Mouse (Mus musculus) kidney, postnatal 25 days (tissue): ENCODE measurements at regions not wholly inside any gene's neighbourhood (a gene's known extent, or its start where the extent isn't known, plus 50 kb on each side); places are given as distances from the start of the nearest gene placed in this dataset.

Experiments
- DNase-seq, 2 experiments: peaks; one replicate each; pipeline ENCODE4 v3.0.0; 2021; ENCODE audit warnings: mixed read lengths in 2 of 2

DNA sequence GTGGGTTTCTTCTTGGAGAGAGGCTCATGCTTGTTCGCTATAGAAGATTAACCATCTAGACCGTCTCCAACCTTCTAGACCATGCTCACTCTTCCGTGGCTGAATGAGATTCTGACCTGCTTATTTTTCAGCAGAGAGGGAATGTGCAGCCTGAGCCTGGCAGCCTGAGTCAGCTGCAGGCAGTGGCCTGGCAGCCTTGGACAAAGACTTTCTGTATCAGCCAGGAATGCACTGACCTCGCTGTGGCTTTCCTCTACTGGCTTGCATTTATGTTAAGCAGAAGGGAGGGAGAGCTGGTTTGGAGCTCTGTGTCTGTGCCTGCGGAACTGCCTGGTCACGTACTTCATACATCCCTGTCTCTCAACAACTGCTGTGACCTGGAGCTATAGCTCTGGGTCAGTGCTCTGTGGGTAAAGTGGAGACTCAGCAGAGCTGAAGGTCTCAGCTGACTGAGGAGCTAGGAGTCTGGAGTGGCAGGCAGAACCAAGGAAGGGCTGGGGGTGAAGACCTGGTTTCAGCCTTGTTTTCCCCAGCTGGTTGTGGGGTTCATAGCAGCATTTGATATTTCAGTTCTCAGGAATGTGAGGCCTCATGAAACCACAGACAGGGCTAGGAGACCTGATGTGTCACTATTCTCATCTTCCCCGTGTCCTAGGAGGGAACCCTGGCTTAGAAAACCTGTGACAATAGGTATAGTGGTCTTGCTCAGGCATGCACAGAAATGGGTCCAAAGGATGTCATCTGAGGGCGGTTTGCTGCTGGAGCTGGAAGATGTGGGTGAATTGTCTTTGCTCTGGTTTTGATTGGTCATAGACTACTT lies 207.2 kb upstream of the Ncam1 start:
- peak; percentile 49 to 68 for DNase-seq

DNA sequence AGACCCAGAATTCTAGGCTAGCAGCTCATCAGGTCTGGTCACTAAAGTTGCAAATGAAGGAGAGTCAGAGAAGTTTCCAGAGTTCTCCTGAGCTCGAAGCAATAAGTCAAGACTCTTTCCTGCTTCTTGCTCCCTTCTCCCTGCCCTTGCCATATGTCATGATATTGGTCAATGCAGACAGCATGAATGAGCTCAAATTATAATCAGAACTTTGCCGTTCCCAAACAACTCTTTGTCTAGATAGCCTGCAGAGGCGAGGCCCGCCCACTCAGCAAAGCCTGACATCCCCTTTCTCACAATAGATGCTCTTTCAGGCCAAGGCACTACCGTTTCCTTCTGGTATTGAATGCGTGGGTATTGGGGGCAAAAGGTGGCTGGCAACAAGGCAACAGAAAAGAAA lies 204.0 kb upstream of the Ncam1 start:
- DNase-seq, result no peak

DNA sequence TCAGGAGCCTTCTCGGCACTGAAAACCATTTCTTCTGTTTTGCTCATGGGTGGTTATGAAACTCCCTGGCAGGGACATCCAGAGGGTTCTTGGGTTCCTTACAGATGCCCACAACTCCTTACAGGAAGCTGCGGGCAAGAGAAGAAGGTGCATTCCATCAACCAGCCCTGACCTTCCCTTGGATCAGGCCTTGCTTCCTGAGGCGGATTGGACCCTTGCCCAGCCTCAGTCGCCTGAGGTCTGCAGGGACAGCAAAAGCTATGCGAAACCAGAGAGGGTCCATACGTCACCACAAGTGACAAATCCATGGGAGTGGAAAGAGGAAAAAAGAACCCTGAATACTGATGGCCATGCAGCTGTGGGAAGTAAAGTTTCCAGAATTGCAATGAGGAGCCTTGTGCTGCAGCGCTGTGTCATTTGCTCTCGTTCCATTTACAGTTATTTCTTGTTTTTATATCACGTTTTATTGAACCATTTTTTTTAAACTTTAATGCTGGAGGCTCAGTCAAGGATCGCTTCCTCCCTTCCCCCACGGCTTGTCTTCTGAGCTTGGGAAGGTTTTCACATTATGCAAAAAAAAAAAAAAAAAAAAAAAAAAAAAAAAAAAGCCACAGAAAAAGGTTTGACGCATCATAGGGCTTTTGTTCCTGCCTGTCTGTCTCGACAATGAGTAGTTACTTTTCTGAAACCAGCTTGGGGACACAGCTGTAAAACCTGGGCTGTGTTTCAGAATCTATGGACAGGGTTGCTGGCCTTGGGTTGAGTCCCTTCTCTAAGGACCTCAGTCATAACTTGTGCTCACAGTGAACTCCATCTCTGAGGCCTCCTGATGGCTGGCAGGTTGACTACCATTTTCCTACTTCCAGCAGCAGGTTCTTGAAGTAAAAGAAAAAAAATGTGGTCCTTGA lies 202.0 kb upstream of the Ncam1 start:
- DNase-seq, result peak; percentile 69 to 79

DNA sequence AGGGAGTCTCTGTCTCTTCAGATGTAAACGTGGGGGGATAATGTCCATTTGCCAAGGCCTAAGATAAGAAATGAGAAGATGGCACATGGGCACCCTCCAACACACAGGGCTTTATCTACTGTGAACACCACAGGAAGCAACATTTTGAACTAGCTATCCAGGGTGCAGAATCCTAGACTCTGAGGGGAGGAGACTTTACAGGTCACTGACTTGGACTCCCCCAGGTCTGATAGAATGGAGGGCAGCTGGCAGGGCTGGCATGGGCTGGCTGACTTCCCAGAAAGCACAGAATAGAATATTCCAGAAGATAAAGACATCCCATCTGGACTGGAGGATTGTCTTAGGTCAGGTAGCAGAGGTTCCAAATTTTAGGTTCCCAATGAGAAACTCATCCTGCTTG lies 201.2 kb upstream of the Ncam1 start:
- peak; percentile 83 to 85 for DNase-seq

DNA sequence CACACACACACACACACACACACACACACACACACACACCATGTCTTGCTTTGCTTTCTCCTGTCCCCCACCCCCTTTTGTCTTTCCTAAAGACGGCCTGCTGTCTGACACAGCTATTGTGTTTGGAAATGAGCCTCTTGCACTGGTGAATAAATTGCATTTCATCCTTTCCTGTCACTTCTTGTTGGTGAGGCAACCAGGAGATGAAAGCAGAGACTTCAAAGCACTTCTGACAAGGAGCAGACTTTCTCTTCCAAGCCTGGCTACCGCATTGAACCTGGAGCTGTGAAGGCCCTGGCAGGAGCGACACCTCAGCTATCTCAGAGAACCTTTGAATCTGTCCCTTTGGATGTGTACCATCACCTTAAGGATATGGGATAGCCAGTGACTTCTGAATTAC lies 199.4 kb upstream of the Ncam1 start:
- DNase-seq, result no peak

DNA sequence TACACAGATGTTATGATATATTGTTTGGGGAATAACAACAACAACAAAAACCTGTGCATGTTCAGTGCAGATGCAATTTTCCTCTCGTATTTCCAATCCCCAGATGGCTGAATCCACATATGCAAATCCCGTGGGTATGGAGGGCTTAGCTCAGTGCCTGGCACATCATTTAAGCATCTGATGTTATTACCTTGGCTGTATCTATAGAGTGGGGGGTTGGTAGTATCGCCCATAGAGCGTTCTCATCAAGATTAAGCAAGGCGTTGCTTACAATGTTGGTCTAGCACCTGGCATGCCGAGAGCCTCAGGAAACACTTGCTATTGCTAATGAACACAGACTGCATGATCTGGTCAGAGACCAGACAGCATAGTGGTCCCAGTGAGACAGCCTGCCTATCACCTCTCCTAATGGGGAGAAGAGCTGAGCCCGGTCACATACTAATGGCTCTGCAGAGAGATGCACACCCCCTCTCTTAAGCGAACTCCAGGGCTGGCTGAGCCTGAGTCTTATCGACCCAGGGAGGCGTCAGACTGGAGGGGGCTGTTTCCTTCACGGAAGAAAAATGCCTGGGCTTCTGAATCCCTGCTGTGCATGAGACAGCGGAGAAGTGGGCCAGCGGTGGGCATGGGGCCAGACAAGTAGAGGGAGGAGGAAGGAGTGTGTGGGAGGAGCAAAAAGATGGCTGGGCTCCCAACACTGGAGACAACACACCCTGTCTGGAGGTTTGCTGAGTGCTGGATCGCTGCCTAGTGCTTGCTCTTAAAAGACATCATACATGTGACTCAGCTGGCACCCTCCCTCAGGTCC lies 190.9 kb upstream of the Ncam1 start:
- peak; percentile 93 for DNase-seq

DNA sequence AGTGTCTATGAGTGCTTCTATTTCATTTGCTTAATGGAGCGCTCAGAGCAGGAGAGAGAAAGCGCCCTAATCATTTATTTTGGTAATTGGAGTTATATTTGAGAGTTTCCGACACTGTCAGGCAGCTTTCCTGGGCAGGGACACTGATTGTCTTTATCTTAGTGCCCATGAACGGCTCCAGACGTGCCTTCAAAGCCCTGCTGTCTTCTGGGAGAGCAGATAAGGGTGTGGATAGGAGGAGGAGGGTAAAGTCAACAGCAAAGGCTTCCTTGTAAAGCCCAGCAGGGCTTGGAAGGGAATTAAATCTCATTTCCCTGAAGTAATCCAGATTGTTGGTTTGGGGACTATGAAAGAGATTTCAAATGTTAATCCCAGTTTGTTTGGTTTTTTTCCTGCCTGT lies 189.3 kb upstream of the Ncam1 start:
- DNase-seq, result no peak

DNA sequence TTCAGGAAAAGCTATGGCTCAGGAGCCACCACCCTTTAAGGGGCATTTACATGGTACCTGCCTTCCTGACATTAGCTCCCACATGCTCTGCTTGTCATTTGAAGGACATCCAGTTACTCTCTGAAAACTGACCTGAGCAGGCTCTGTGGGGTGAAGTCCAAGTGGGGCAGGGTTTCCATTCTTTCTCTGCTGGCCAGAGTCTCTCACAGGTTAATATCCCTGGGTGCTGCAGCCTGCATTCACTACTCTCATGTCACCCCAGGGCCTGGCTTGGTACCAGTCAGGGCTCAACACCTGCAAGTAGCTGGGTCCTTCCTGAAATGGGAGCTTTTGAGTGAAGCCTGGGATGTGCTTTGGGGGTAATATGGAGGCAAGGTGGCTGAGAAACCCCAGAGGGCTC lies 188.8 kb upstream of the Ncam1 start:
- DNase-seq, result peak; percentile 52 to 78

DNA sequence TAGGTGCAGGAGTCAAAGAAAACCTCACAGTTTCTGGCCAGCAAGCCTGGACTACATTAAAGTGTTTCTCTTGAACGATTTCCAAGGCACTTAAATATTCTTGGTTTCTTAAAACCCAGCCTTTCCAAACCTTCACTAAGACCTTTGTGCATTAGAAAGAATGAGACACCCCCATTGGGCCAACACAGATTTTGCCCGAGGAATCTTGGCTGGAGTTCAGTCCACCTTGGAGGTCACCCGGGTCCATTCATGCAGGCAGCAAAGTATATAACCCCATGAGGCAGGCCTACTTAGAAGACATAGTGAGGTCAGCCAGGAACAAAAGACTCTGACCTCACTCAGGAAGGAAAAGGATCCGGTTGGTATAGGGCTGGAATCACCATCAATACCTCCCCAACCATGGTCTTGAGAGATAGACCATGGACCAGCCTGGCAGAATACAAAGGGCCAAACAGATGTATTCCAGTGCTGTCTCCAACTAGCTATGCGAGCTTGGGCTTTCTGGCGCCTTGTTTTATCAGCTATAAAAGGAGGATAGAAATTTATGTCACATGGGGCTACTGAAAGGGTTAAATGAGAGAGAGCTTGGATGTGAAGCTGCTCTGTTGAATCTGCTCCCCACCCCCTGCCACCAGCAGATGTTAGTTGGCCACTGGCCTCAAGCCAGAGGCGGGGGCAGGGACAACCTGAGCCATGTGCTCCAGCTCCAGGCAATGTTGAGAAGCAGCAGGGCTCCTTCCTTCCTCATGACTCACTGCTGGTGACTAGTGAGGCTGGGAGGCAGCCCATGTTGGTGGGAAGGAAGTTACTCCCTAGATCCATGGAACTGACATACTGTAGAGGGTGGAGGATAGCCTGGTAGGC lies 181.9 kb upstream of the Ncam1 start:
- DNase-seq, result peak; percentile 66 to 79

DNA sequence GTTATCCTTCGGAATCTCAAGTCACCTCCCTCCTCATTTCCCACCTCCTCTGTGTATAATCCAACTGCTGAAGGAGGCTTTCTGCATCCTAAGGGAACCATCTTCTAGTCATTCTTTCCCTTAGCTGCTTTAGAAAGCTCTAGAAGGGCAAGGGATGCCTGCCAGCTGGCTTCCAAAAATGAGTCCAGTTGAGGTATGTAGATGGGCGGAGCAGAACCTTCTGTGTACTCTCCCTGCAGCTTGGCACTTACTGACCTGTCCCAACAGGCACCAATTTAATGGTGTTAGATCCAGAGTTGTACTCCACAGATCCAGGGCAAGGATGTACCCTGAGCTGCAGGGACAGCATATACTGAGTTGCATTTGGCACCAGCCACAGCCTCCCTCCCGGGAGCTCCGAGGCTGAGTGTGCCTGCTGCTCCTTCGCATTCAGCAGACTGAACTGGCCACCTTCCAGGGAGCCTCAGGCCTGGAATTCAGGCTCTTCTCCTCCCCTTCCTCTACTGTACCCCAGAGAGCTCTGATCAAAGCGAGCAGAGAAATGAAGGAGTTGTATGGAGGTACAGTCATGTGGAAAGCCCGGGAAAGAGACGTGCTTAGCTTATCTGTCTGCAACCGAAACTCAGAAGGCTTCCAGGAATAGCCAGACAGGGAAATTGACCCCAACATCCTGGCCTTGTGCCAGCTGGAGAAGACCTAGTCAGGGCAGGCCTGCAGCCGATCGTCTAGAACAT lies 177.4 kb upstream of the Ncam1 start:
- peak; percentile 81 to 84 for DNase-seq

DNA sequence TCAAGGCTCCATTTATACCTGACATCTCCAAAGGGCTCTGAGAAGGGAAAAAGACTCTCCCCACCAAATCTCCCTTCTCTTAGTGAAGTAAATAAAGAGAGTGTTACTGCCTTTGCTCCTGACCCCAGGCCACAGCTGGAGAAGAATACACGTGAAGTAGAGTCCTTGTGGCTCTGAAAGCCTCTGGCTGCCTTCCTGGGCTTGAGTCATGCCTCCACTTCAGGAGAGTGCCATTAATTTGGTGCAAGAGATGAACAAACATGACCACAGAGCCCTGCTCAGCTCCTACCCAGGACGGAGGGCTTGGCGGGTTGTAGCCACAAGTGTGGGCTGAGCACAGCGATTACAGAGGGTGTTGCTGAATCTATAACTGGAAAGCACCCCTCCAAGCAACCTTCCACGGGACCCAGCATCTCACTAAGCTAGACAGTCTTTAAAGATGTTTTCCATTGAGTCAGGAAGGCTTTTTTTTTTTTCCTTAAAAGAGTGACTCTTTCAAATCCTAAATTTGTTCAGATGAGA lies 175.3 kb upstream of the Ncam1 start:
- DNase-seq, result no peak

DNA sequence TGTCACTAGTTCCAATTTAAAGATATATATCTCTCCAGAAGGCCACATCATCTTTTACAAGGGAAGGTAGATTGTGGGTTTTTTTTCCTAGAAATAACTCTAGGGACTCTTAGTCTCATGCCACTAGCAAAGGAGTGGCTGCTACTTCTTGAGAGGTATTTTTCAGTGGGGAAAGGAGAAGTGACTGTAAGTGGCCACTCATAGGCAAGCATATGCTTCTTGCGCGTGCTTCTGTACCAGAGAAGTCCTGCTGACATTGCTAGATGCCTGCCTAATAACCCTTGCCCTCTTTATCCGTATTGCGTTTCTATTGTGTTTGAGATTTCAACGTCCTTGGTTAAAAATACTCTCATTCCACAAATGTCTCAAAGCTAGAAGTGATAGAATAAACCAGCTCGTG lies 170.7 kb upstream of the Ncam1 start:
- DNase-seq, result no peak

DNA sequence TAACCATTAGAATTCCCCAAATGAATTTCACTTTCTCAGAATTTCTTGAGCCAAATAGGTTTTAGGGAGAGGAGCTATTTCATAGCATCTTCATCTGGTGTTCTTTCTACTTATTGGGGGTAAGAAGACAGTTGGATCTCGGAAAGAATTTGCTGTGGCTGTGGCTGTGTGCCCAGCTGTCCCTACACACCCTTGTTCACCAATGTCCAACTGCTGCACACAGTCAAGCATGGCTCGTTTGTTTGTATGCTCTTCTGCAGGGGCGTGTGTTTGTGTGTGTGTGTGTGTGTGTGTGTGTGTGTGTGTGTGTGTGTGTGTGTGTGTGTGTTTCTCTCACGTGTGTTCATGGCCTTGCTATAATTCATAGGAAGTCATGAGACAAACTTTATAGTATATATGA lies 165.9 kb upstream of the Ncam1 start:
- DNase-seq, result no peak

DNA sequence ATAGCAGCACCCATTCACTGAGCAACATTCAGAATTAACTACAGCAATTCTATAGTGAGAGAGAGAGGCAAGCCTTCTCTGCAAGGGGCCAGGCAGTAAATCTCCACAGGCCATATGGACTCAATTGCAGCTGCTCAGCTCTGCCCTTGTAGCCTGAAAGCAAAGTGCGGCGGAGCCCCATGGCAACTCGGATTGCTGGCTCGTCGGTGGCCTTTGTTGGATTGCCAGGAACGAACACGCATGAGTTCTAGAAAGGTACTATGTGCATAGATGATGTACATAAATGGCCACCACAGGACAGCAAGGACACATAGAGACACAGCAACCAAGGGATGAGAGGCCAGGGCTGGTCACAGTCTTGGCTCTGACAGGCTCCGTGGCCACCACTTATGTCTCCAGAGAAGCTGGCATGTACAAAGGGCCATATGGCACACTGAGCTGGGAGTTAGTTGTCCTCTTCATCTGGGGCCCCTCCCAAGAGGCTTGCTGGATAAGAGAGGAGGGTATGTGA lies 163.9 kb upstream of the Ncam1 start:
- no peak for DNase-seq

DNA sequence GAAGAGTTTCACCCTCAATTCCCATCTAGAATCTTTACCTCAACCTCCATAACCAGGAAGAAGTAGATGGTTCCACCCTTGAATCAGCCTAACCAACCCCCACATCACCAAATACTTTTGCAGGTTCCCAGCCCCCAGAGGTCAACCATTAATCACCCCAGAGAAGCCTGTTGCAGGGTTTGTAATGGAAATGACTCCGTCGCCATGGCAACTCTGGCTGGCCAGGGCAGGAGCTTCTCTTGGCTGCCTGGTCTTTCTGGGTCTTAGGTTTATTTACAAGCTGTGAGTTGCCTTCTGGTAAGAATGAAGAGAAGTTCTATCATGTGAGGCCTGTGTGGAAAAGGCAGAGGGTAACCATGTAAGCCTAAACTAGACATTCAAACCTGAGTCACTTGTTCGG lies 163.2 kb upstream of the Ncam1 start:
- peak; percentile 43 to 71 for DNase-seq

DNA sequence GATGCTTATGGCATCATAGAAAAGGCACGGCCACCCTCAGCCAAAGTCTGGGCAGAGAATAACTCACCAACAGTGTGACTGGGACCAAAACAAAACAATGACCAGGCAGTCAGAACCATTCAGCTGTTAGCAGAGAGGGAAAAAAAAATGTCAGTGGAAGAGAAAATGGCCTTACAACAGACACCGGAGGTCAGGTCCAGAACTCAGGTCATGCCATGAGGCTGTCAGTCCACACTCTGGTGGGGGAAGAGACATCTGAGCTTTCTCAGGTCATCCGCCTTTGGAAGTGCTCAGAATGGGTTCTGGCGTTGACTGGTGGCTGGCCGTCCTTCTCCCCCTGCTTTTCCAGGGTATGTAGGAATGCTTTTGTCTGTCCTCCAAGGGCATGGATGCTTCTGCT lies 162.6 kb upstream of the Ncam1 start:
- DNase-seq, result no peak

DNA sequence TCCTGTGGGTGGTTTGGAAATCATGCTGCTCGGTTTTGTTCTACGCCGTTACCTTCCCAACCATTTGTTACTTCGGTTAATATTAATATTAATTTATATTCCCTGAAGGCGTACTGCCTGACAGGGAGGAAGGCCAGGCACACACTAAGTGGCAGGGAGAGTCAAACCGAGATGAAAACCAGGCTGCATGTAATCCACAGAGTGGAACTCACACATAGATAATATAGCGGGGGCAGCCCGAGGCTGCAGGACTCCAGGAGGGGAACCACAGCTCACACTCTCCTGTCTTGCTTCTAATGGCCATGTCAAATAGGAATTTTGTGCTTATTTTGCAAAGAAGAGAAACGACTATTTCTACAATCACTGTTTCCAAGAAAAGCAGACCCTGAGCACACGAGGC lies 161.3 kb upstream of the Ncam1 start:
- no peak for DNase-seq

DNA sequence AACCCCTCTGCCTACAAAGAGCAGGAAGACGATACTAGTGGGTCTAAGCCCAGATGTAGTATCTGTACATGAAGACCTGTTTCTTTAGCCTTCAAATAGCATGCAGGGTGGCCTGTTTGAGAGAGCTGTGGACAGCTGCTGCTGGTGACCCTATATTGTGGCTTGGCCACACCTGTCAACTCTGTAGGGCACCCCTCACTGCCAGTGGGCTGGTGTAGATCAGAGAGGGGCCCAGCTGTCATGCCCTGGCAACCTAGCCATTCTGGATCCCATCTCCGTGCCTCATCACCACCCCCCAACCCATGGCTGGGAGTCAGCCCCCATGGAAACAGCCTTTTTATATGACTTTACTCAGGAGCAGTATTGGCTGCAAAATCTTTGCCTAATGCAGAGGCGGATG lies 160.2 kb upstream of the Ncam1 start:
- DNase-seq, result no peak

DNA sequence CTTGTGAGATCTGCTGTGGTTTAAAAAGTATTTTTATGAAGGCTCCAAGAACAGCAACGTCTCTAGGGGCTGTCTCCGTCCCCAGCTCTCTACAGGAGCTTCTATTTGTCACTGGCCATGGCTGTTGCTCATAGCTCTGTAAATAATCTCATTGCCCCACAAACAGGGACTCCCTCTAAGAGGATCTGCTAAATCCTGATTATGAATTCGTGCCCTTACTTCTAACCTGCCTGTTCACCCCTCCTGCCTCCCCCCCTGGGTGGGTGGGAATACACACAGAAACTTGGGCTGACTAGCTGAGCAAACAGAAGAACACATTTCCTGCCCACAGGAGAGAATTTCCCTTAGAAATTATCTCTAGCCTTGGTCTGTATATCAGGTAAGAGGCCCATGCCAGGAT lies 155.9 kb upstream of the Ncam1 start:
- no peak for DNase-seq

DNA sequence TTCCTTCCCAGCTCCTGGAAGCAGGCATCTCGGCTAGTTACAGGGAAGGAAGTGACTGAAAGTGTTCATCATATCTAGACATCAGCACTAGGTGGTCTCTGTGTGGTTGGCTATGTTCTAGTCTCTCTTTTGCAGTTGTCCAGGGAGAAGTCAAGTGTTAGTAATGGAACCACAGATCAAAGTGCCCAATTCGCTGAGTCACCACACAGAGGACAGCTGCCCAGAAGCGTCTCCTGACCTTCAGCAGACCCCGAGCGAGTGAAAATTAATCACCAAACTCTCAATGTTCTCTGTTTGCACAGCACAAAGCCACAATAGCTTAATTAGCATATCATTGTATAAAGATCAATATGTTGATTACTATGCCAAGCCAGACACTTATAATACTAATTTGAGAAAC lies 151.6 kb upstream of the Ncam1 start:
- no peak for DNase-seq

DNA sequence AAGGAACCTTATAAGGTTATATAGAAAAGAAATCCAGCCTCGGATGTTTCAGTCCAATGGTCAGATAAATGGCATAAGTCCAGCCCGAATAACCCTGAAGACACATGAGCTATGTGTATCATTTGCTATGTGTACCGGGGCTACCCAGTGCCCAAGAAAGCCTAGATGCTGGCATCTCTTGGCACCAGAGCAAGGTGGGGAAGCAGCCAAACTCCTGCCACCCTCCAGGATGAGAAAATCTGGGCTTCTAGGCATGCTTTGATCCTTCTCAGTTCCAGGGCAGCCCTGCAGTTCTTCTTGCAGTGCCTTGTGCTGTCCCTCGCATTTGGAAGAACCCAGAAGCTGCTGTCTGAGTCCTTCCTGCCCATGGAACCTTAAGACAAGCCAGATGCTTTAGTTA lies 149.8 kb upstream of the Ncam1 start:
- DNase-seq, result no peak
